Mouse (Mus musculus) kidney, embryonic 16.5 days (tissue): ENCODE results near the gene B430306N03Rik. TPM values are rescaled to one million over a fixed set of nuclear protein-coding genes. Genes with fewer than 3 reads are reported as not detected.

Experiments used
- ATAC-seq: fragments of 200-750 bp; cut with Nextera tagmentation; 2 replicates; pipeline ENCODE4 v1.8.0; 2017; ENCODE audit warnings: moderate TSS enrichment; ENCODE audit not compliant: low FRiP score, low TSS enrichment
- H3K27ac ChIP-seq: fragments of 300-500 bp; sonication (generic); 2 replicates; pipeline ENCODE4 v1.5.1; 2014; ENCODE audit warnings: low read length
- H3K27me3 ChIP-seq: fragments of 300-500 bp; sonication (generic); 2 replicates; pipeline ENCODE4 v1.6.1; 2014; ENCODE audit warnings: low read length, control low read depth, mixed read lengths; ENCODE audit not compliant: insufficient read depth
- H3K36me3 ChIP-seq: fragments of 300-500 bp; sonication (generic); 2 replicates; pipeline ENCODE4 v1.6.1; 2014; ENCODE audit warnings: low read length, control low read depth, mixed read lengths; ENCODE audit not compliant: insufficient read depth
- H3K4me1 ChIP-seq: fragments of 300-500 bp; sonication (generic); 2 replicates; pipeline ENCODE4 v1.6.1; 2014; ENCODE audit warnings: low read length, control low read depth, mixed read lengths; ENCODE audit not compliant: insufficient read depth
- H3K4me2 ChIP-seq: fragments of 300-500 bp; sonication (generic); replicated peaks from 2 replicates; pipeline ENCODE4 v1.6.1; 2014; ENCODE audit warnings: low read depth, low read length
- H3K4me3 ChIP-seq: fragments of 300-500 bp; sonication (generic); 2 replicates; pipeline ENCODE4 v1.5.1; 2014; ENCODE audit warnings: mild to moderate bottlenecking, low read length
- H3K9ac ChIP-seq: fragments of 300-500 bp; sonication (generic); replicated peaks from 2 replicates; pipeline ENCODE4 v1.6.1; 2014; ENCODE audit warnings: low read length
- H3K9me3 ChIP-seq: fragments of 300-500 bp; sonication (generic); 2 replicates; pipeline ENCODE4 v1.6.1; 2016; ENCODE audit warnings: low read length, control low read depth
- WGBS: fragments of 180-500 bp; shearing (Covaris S2); extraction: QIAGEN DNeasy Blood & Tissue Kit; methylation state at CpG from one replicate; pipeline ENCODE4 v1.1.7; 2014; 5-methylcytosine and 5-hydroxymethylcytosine counted together
- polyA plus RNA-seq: library from polyadenylated mRNA; unstranded; fragments of >200 nt; fragmentation: Nextera tagmentation; extraction: Ambion mirVana; gene quantifications from 2 replicates; pipeline ENCODE4 v1.2.1, GENCODE M21; 2015

The B430306N03Rik gene
- polyA plus RNA-seq, 1 experiment from 2014 or later: 0.25 TPM

DNA sequence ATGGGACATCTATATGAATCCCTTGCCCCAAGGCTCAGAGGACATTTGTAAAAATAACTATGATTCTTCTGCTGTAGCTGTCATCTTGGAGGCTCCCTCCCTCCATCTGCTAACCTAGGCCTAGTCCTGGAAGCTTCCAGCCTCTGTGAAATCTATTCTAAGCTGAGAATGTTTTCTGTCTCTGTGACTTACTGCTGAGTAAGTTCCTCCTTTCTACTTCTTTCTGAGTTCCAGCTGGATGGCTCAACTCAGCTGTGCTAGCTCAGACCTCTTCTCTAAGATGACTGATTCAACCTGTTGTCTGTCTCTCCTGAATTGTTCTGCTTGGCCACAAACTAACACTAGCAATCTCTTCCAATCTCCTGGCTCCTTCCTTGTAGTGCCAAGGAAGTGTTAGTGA lies 37.6 kb upstream of the B430306N03Rik start:
- no peak overlapping the region for H3K4me3 ChIP-seq
- H3K27ac ChIP-seq: no peak overlapping the region
- no peak overlapping the region for H3K9ac ChIP-seq
- H3K27me3 ChIP-seq: no peaks in the 10 kb centered on the region
- ATAC-seq: no peak
- H3K4me1 ChIP-seq: peaks cover 8% of the 10 kb centered on the region; the same call in 1 of the 2 replicates
- H3K36me3 ChIP-seq: no peaks in the 10 kb centered on the region
- no peaks in the 10 kb centered on the region for H3K9me3 ChIP-seq
- H3K4me2 ChIP-seq: no peak overlapping the region

DNA sequence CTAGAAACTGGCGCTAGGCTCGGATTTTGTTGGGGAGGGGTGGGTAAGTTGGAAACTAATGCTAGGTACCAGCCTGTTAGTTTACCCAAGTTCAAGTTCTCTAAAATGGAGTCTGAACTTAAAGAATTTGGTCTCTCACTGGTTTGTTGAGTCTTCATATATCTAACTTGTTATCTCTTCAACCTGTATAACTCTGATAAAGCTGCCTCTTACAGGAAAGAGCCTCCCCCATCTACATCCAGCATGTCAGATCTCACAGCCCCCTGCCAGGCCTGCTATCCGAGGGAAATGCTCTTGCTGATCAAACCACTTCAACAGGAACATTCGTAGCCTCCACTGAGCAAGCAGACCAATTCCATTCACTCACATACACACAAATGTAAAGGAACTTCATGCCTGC lies 36.9 kb upstream of the B430306N03Rik start:
- no peak for ATAC-seq
- H3K27ac ChIP-seq: no peak overlapping the region
- H3K4me3 ChIP-seq: no peak overlapping the region
- no peaks in the 10 kb centered on the region for H3K36me3 ChIP-seq
- peaks cover 8% of the 10 kb centered on the region; the same call in 1 of the 2 replicates for H3K4me1 ChIP-seq
- no peaks in the 10 kb centered on the region for H3K27me3 ChIP-seq
- no peak overlapping the region for H3K4me2 ChIP-seq
- WGBS: 79% methylated on average over 4 of the region's 4 CpGs
- no peaks in the 10 kb centered on the region for H3K9me3 ChIP-seq
- H3K9ac ChIP-seq: no peak overlapping the region

DNA sequence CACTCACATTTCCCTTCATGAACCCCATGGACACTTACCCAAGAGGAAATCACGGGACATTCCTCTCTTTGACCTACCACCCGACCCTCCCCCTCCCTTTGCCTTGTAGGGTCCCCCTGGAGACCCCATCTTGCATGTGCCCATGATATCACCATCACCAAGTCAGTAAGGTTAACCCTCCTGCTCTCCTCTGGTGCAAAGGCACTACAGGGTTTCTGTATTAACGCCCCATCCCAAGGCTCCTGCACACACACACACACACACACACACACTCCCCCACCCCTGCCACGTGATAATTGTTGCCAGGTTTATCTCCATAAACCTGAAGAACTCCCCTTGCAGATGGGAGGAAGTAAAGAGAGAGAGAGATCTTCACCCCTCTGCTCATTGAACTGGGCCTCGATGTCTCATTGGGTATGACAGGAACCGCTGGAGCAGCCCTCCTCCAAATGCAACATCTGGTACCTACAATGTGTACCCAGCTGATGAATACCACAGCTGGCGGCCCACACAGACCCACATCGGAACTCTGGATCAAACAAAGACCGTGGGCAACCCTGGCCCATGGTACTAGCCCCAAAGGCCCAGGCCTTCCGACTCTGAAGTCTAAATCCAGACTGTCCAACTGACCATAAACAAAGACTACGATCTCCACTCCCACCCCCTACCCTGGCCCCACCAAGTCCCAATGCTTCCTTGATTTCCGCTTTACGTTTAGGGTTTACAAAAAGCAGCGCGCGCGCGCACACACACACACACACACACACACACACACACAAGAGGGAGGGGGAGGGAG lies 34.8 kb upstream of the B430306N03Rik start:
- Histone ChIP-seq H3K4me3 (peak overlapping the region; percentile 33), H3K27me3 (no peaks in the 10 kb centered on the region), H3K27ac (peak overlapping the region; percentile 48; the same call in 1 of the 2 replicates), H3K9me3 (no peaks in the 10 kb centered on the region), H3K4me2 (peak overlapping the region; percentile 49), H3K9ac (peak overlapping the region; percentile 17), H3K4me1 (peaks cover 8% of the 10 kb centered on the region; the same call in 1 of the 2 replicates), H3K36me3 (no peaks in the 10 kb centered on the region)
- peak; percentile 69; the same call in 1 of the 2 replicates for ATAC-seq
- WGBS: 36% methylated on average over 18 of the region's 18 CpGs

DNA sequence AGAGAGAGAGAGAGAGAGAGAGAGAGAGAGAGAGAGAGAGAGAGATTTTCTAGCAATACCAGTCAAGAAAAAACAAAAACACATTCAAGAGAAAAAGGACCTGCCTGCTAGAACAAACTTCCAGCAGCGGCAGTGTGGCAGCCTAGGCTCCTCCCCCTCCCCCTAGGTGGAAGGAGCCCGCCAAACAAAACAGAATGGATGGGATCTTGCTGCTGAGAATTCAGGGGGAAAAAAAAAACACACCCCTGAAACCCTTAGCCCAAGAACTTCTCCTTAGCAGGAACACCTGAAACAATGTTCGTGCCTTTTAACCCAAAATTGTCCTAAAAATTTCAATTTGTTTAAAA lies 34.2 kb upstream of the B430306N03Rik start:
- H3K4me2 ChIP-seq: peak overlapping the region; percentile 49
- H3K4me3 ChIP-seq: peak overlapping the region; percentile 33
- ATAC-seq: no peak
- no peaks in the 10 kb centered on the region for H3K9me3 ChIP-seq
- no peak overlapping the region for H3K27ac ChIP-seq
- 6% methylated on average over 3 of the region's 3 CpGs for WGBS
- H3K4me1 ChIP-seq: peaks cover 8% of the 10 kb centered on the region; the same call in 1 of the 2 replicates
- no peaks in the 10 kb centered on the region for H3K27me3 ChIP-seq
- H3K36me3 ChIP-seq: no peaks in the 10 kb centered on the region
- H3K9ac ChIP-seq: peak overlapping the region; percentile 17

DNA sequence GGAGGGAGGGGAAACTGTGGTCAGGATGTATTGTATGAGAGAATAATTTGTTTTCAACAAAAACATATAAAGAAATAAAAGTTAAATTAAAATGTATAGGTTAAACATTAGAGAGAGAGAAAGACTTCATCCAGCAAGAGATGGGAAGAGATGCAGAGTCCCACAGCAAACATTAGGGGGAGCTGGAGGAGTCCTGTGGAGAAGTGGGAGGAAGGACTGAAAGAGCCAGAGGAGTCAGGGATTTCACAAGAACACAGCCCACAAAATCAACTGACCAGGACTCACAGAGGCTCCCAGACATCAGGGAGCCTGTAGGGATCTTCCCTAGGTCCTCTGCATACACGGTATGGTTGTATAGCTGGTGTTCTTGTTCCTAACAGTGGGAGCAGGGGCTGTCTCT lies 29.2 kb upstream of the B430306N03Rik start:
- no peaks in the 10 kb centered on the region for H3K27me3 ChIP-seq
- H3K4me2 ChIP-seq: no peak overlapping the region
- peaks cover 1% of the 10 kb centered on the region; the same call in 1 of the 2 replicates for H3K4me1 ChIP-seq
- H3K4me3 ChIP-seq: no peak overlapping the region
- no peaks in the 10 kb centered on the region for H3K36me3 ChIP-seq
- 60% methylated on average over 1 of the region's 1 CpGs for WGBS
- no peak overlapping the region for H3K27ac ChIP-seq
- H3K9me3 ChIP-seq: peaks cover 7% of the 10 kb centered on the region; the same call in 1 of the 2 replicates
- no peak for ATAC-seq
- no peak overlapping the region for H3K9ac ChIP-seq

DNA sequence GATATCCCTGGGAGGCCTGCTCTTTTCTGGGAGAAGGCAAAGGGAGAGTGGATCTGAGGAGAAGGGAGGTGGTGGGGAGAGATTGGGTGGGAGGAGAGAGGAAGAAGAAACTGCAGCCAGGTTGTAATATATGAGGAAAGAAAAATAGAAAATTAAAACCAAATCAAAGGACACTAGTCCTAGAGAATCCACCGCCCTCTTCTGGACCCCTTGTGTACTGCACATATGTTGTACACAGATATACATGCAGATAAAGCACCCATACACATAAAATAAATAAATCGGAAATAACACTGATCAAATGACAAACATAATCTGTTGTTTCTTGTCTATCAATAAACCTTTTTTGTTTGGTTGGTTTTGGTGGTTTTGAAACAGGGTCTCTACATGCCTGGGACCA lies 28.7 kb upstream of the B430306N03Rik start:
- H3K27ac ChIP-seq: no peak overlapping the region
- 64% methylated on average over 2 of the region's 2 CpGs for WGBS
- peaks cover 7% of the 10 kb centered on the region; the same call in 1 of the 2 replicates for H3K9me3 ChIP-seq
- no peaks in the 10 kb centered on the region for H3K27me3 ChIP-seq
- H3K4me1 ChIP-seq: no peaks in the 10 kb centered on the region
- no peak overlapping the region for H3K4me3 ChIP-seq
- no peak overlapping the region for H3K9ac ChIP-seq
- no peak for ATAC-seq
- H3K36me3 ChIP-seq: no peaks in the 10 kb centered on the region
- no peak overlapping the region for H3K4me2 ChIP-seq

DNA sequence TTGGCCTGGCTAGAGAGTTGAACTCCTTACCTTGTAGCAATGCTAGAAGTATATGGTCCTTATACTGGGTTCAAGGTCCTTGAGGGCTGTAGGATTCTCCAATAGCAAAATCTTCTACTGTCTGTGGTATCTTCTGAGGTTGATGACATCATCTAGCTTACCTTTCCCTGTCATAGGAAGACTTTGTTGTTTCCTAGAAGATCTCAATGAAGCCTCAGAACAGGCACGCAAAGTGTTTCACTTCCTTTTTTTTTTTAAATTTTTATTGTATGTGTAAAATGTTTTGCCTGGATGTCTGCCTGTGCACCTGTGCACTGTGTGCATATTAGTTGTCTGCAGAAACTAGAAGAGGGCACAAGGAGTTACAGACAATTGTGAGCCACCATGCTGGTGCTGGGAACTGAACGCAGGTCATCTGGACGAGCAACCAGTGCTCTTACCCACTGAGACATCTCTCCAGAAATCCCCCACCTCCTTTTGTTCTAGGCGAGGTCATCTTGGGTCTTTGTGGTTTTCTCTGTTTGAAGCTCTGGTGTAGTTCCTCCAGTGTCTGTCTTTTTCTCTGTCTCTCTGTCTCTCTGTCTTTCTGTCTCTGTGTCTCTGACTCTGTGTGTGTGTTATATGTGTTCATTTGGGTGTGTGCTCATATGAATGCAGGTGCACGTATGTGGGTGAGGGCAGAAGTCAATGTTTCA lies 22.3 kb upstream of the B430306N03Rik start:
- Histone ChIP-seq H3K27me3 (no peaks in the 10 kb centered on the region), H3K4me1 (no peaks in the 10 kb centered on the region), H3K9ac (no peak overlapping the region), H3K4me3 (no peak overlapping the region), H3K4me2 (no peak overlapping the region), H3K9me3 (peaks cover 4% of the 10 kb centered on the region; the same call in 1 of the 2 replicates), H3K36me3 (no peaks in the 10 kb centered on the region), H3K27ac (no peak overlapping the region)
- no peak for ATAC-seq
- WGBS: 88% methylated on average over 5 of the region's 5 CpGs

DNA sequence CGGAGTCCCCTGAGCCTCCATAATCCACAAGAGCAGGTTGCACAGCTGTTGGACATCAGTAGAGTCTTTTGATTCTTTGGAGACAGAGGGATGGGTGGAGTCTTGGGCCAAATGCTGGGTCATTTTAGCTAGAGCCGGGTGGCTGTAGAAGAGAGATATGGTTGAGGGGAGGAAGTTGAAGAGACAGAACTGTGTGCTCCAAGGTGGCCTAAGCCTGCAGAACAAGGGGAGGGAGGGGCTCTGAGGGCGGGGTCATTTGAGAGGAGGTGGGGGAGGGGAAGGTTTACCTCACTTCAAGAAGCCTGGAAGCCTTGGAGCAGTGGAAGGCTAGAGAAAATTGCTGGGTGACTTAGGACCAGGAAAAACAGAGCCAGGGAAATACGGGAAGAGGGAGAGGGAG lies 16.7 kb upstream of the B430306N03Rik start, which contains the start of gene Treml2:
TSS of gene Treml2 (plus strand) at position 296 of the 400 bp plus-strand sequence.
- no peak for ATAC-seq
- Histone ChIP-seq H3K9ac (no peak within 1 kb of the TSS), H3K4me2 (no peak within 1 kb of the TSS), H3K27ac (no peak within 1 kb of the TSS), H3K4me1 (no peaks in the 10 kb centered on the region), H3K27me3 (no peaks in the 10 kb centered on the region), H3K4me3 (no peak within 1 kb of the TSS), H3K9me3 (no peaks in the 10 kb centered on the region), H3K36me3 (no peaks in the 10 kb centered on the region)
- WGBS: 11% methylated on average over 3 of the region's 4 CpGs

DNA sequence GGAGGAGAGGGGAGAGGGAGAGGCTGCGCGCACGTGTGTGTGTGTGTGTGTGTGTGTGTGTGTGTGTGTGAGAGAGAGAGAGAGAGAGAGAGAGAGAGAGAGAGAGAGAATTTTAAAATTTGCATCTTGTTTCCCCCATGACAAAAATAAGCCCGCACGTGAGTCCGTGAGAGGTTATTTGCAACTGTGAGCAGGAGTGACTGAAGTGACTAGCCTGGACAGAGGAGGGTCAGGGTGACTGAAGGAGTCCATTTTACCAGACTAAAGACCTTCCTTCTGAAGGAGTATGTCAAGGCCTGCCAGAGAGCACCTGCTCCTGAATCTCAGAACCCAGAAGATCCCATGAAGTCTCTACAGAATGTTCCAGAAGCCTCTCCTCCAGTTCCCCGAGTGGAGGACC lies 16.2 kb upstream of the B430306N03Rik start:
- no peaks in the 10 kb centered on the region for H3K36me3 ChIP-seq
- no peaks in the 10 kb centered on the region for H3K4me1 ChIP-seq
- no peak overlapping the region for H3K9ac ChIP-seq
- H3K9me3 ChIP-seq: no peaks in the 10 kb centered on the region
- no peak for ATAC-seq
- H3K27me3 ChIP-seq: no peaks in the 10 kb centered on the region
- H3K4me3 ChIP-seq: no peak overlapping the region
- H3K4me2 ChIP-seq: no peak overlapping the region
- no peak overlapping the region for H3K27ac ChIP-seq
- 60% methylated on average over 4 of the region's 7 CpGs for WGBS

DNA sequence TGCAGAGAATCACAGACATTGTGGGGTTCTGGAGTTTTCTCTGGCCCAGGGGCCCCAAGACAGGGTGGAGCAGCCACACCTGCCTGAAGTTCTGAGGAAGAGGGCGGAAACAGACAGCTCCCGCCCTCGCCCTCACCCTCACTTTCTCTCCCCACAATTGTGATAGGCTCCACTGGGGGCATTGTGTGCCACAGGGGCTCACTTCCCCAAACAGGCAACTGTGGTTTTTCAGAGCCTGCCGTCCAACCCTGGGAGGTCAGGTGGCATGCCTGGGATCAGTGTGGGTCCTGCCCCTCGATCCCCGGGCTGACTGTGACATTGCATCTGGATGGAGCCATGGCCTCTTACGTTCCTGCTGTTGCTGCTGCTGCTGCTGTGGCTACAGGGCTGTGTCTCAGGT lies 15.7 kb upstream of the B430306N03Rik start:
- H3K36me3 ChIP-seq: no peaks in the 10 kb centered on the region

More for the DNA sequence above, 15.7 kb upstream of the B430306N03Rik start:
- ATAC-seq: no peak
- Histone ChIP-seq H3K9me3 (no peaks in the 10 kb centered on the region), H3K4me1 (no peaks in the 10 kb centered on the region), H3K9ac (no peak overlapping the region), H3K27ac (no peak overlapping the region), H3K4me2 (no peak overlapping the region), H3K4me3 (no peak overlapping the region), H3K27me3 (no peaks in the 10 kb centered on the region)
- 70% methylated on average over 7 of the region's 7 CpGs for WGBS
